Mouse (Mus musculus): ENCODE measurements around the gene Brap. TPM values are rescaled to one million over a fixed set of nuclear protein-coding genes. Genes with fewer than 3 reads are reported as not detected.

Gene Brap
- total RNA-seq, 2 experiments from 2014 or later = 29.7 to 31.8 TPM

DNA sequence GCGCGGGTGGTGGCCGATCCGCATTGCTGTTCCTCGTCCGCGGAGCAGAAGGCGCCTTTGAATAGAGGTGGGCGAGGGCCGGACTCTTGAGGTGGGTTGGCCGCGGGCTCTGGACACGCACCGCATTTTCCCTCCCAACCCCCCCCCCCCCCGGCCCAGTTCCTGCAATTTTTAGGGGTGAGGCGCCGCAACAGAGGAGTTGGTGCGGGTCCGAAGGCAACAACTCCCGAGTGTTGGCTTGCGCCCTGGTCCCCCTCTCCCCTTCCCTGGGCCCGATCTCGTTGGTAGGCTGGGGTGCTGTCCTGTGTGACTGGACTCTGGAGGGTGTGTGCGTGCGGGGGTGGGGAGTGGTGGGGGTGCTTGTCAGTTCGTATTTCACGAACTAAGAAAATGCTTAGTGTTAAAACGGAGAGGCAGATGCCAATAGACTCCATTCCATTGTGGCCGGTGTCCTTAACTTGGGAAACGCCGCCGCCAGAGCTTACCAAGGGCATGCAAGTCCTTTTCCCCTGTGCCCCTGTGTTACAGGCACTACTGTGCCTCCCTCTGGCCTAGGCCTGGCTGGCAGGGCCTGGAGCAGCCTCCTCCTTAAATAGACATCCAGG lies 52.7 kb downstream of the Brap start:
- peak; percentile 43 for DNase-seq (ENCODE audit: low spot score)

DNA sequence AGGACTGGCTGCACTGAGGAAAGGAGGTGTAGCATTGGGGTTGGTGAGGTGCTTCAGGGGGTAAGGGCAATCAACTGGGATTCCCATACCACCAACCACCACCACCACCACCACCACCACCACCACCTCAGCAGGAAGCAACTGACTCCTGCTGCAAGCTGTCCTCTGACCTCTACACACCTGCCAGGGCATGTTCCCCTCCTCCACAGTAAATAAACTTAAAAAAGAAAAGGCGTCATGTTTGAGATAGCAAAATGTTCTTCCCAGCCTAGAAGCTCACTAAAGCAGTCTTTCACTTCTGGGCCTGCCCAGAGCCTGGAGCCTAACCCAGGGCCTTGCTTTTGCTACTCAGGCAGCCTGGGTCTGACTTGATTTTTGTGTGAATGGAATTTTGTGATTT lies 54.0 kb downstream of the Brap start:
- no peak for DNase-seq (ENCODE audit: low spot score)

DNA sequence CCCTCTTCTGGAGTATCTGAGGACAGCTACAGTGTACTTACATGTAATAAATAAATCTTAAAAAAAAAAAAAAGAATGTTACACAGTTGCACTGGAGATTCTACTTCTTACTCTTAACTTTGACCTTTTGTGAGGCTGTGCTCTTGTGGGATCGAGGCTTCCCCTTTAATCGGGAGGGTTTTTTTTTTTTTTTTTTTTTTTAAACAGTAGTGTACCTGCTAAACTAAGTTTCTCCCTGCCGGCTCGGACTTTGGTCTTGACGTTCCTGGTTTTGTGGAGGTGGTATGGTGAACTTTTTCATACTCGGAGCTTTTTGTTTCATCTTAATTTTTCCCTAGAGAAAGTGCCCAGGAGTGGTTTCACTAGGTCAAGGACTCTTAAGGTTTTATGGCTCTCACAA lies 54.6 kb downstream of the Brap start:
- no peak for DNase-seq (ENCODE audit: low spot score)

DNA sequence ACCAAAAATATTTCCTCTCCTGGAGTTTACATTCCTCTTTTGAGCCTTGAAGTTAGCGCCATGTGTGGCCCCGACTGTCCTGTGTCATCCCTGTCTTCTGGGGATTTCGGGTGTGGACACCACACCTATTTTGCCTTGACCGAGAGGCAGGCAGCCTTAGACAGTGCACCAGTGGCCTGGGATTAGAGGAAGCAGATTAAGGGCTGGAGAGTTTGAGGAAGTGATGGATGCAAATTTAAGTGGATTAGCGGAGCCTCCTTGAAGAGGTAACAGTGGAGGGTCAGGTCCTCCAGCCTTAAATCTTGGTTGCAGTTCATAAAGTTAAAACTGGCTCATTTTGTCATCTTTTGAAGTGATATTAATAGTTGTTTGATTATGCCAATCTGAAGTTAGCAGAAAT lies 58.1 kb downstream of the Brap start:
- DNase-seq (ENCODE audit: low spot score) = no peak

DNA sequence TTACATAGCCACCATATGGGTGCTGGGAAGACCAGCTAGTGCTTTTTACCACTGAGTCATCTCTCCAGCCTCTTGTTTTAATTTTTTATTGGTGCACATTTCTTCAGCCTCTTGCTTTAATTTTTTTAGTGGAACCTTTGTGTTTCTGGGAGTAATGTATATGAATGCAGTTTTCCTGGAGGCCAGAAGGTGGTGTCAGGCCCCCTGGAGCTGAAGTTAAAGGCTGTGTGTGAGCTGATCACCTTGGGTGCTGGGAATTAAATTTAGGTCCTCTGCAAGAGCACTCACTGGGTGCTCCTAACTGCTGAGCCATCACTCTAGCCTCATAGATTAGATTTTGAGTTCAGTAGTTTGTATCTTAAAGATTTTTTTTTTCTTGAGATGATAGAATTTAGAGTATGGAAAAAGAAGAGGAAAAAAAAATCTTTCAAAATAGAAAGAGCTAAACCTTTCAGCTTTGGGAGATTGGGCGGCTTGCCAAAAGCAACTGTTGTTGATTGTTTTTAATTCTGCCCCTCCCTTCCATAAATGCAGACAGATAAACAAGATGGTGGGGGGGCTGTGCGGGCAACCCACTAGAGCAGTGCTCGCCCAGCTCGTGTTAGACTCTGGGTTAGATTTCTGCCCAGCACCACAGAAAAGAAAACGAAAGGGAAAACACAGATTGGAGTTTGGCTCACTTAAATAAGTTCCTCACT lies 60.7 kb downstream of the Brap start:
- no peak for DNase-seq (ENCODE audit: low spot score)

DNA sequence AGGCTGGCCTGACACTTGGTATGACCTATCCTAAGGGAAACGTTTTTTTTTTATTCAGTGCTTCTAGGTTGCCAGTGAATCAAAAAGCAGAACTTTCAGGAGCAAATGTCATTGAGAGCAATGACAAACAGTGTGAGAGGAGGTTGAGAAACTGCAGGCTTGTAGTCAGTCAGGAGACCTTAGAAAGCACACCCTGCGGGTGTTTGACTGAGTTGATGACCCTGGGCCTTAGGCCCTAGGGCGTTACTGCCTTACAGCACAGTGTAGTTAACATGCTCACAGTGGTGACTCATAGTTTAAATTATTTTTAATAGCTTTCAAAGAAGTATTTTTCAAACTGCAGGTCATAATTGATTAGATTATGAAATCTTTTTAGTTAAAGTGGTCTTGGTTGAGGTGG lies 61.5 kb downstream of the Brap start:
- DNase-seq (ENCODE audit: low spot score) = no peak

DNA sequence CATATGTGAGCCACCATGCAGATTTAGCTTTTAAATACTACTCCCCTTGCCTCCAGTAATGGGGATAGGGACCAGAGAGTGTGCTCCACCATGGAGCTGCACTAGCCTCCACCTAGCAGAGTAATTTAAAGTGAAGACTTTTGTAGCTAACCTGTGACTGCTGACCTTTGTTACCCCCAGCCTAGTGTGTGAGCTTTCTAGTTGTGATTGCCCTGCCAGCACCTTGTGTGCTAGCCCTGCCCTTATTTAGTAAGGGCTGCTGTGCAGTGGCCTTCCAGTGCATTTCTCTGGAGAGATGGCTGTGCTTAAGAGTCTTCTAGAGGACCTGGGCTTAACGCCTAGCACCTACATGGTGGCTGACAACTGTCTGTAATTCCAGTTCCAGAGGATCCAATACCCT lies 64.3 kb downstream of the Brap start:
- no peak for DNase-seq (ENCODE audit: low spot score)

DNA sequence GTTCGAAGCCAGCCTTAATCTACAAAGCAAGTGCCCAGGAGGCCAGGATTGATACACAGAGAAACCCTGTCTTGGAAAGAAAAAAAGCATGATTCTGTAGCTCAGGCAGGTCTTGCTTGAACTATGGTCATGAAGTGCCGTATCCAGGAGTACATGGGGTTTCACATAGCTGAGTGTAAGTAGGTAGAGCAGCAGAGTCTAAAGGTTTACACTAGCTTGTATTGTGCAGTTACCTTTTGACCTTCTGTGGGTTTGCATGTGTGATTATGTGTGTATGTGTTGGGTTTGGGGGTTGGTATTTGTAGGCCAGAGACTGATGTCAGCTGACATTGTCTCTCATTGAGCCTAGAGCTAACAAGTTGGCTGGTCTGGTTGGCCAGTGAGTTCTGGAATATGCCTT lies 69.7 kb downstream of the Brap start:
- no peak for DNase-seq (ENCODE audit: low spot score)

DNA sequence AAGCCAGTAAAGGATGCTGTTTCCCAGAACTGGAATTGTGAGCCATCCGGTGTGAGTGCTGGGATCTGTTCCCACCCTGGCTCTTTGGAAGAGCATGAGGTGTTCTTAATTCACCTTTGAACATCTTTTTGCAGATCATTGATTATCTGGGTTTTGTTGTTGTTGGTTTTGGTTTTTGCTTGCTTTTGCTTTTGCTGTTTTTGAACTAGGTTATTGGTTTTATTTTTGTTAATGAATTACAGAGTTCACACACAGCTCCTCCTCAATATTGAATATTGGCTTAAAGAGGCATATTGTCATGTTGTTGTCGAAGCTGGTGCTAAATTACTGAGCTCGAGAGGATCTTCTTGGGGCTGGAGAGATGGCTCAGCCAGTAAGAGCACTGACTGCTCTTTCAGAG lies 76.3 kb downstream of the Brap start:
- DNase-seq (ENCODE audit: low spot score) = no peak

Other genes starting within 250 kb of the Brap start
- 1 to 10 TPM; 7.4 to 7.5 TPM for gene Tmem116, start 208.7 kb upstream of the Brap start, total RNA-seq (2021)
- gene Erp29, start 208.1 kb upstream of the Brap start, total RNA-seq (2021) = 10 to 100 TPM; 28.6 to 38.1 TPM
- gene Adam1b, start 157.1 kb upstream of the Brap start, total RNA-seq (2021) = not detected
- 1 to 10 TPM; 1.7 to 2.0 TPM for gene Adam1a, start 115.1 kb upstream of the Brap start, total RNA-seq (2021)
- gene Gm42878, start 115.1 kb upstream of the Brap start, total RNA-seq (2021) = not detected
- gene Mapkapk5, start 114.7 kb upstream of the Brap start, total RNA-seq (2021) = 100 to 1,000 TPM; 133 to 140 TPM
- gene Aldh2, start 66.7 kb upstream of the Brap start, total RNA-seq (2021) = 100 to 1,000 TPM; 172 to 203 TPM
- gene Acad12, start 41.6 kb upstream of the Brap start, total RNA-seq (2021) = 10 to 100 TPM; 26.0 to 27.8 TPM
- gene Acad10, start within 50 bp of the Brap start, total RNA-seq (2021) = 10 to 100 TPM; 10.2 to 11.8 TPM
- 100 to 1,000 TPM in 1 of 2 experiments, 10 to 100 TPM in 1; 80.1 to 109 TPM for gene Atxn2, start 50.8 kb downstream of the Brap start, total RNA-seq (2021)
- gene Sh2b3, start 177.1 kb downstream of the Brap start, total RNA-seq (2021) = 10 to 100 TPM; 11.4 to 13.0 TPM
- gene Pheta1, start 188.4 kb downstream of the Brap start, total RNA-seq (2021) = 1 to 10 TPM; 4.4 to 5.7 TPM